Mouse (Mus musculus): Measurements from ENCODE around the gene Btg2.

The Btg2 gene

GRCm38 (mm10) chr1:134077389-134078060 lies 1.4 kb downstream of the Btg2 start:
- no peak for DNase-seq

GRCm38 (mm10) chr1:134076789-134077188 lies 2.1 kb downstream of the Btg2 start:
- no peak for DNase-seq

DNA sequence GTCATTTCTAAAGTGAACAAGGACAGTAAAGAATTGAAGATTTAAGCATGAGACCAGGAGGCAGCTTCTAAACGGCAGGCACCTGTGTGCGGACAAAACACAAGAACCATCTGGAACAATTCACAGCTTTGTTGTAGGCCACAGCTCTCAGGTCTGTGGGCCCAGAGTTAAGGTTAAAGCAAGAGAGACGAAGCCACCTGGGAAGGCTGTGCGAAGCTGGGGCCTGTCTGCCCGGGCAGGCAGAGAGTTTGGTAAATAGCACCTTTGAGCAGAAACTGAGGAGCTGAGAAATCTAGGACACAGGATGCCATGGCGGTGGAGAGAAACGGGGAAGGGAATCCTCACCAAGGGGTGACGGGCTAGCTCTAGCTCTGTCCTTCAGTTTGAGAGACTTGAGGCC lies 3.4 kb downstream of the Btg2 start:
- no peak for DNase-seq

DNA sequence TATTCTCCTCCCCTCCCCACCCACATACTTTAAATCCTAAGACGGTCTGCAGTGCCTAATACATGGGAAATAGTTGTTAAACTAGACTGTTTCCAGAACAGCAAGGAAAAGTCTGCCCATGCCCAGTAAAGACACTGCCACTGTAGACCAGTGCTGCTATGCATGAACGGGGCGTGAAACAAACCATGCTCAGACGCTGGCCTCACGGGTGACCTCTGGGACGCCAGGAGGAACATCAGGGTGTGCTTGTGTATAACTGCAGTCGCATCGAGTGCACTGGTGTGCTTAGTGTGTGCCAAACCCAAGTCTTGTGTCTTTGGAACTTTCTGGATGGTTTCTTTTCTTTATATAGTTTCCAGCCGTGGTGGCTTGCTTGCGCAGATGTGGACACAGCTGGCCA lies 4.3 kb downstream of the Btg2 start:
- DNase-seq, result no peak

DNA sequence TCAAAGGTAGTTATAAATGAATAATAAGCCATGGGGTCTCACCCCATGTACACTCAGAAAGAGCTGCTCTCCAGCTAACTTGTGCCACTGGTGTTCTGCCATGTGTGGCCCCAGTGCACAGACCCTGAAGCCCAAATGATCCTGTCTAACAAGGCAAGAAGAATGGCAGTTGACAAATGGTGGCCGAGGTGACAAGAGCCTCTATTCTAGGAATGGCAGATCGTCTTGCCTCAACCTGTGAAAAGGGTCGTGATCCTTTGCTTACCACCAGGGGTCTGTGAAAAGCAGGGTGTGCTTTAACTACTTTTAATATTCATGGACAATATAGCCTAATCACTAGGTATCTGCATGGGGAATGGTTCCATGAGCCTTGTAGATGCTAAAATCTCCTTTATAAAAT lies 4.7 kb downstream of the Btg2 start:
- no peak for DNase-seq

GRCm38 (mm10) chr1:134073658-134074057 lies 5.3 kb downstream of the Btg2 start:
- no peak for DNase-seq

- no peak for DNase-seq
These were observed 5.8 kb downstream of the Btg2 start for GRCm38 (mm10) chr1:134073061-134073564.

GRCm38 (mm10) chr1:134071411-134072018 lies 7.4 kb downstream of the Btg2 start:
- DNase-seq, result no peak

GRCm38 (mm10) chr1:134070099-134070669 lies 8.7 kb downstream of the Btg2 start:
- DNase-seq, result no peak

GRCm38 (mm10) chr1:134067143-134067619 lies 11.7 kb downstream of the Btg2 start:
- DNase-seq, result no peak

DNA sequence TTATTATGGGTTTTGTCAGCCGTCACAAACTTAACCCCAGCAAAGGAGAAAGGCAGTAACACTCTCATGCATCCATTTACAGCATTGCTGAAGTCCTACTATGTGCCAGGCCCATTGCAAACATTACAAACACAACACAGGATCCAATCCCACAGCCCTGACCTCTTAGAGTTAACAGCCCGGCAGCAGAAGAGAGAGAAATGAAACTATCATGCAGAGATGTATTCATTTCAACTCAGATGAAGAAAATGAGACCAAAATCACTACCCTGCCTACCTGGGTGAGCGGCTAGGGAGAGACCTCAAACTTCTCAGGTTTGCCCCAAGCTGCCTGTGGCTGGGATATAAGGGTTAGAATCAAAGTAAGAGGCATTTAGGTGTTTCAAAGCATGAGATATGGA lies 12.4 kb downstream of the Btg2 start:
- DNase-seq, result no peak

GRCm38 (mm10) chr1:134065241-134065809 lies 13.6 kb downstream of the Btg2 start:
- no peak for DNase-seq

DNA sequence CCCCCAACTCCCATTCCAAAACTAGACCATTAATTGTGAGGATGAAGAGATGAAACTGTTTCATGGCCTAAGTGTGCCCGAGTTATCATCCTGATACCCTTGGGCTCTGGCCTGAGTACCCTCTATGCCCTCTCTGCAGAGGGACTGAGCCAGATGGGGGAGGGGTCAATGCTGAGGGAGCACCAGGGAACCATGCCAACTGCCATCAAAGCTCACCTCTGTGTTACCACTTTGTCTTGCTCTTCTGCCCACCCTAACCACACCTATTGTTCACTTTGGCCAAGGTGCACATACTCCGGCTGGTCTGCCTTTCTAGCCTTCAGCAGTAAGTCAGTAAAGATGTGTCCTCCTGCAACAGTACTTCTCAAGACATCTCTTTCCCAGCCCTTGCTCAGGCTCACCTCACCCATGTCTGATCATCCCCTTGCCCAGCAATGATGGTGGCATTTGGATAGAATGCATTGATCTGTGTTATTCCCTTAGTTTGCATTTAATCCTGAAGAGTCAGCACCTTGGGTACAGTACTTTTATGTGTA lies 14.6 kb downstream of the Btg2 start:
- no peak for DNase-seq

GRCm38 (mm10) chr1:134063773-134064125 lies 15.2 kb downstream of the Btg2 start:
- no peak for DNase-seq

GRCm38 (mm10) chr1:134063086-134063772 lies 15.7 kb downstream of the Btg2 start:
- peak; percentile 57 for DNase-seq

GRCm38 (mm10) chr1:134062411-134063085 lies 16.4 kb downstream of the Btg2 start:
- no peak for DNase-seq

DNA sequence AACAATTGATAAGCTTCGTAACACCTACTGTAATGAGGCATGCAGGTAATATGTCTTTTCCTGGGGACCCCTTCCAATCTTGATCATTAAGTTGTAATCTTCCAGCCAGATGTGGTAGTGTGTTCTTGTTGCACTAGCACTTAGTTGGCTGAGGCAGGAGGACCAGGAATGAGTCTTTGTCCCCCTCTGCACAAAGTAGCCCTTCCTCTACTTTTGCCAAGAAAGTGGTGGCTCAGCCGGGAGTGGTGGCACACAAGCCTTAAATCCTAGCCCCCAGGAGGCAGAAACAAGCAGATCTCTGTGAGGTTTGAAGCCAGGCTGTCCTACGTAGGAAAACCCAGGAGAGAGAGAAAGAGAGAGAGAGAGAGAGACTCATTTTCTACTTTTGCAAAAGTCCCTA lies 17.0 kb downstream of the Btg2 start:
- no peak for DNase-seq

DNA sequence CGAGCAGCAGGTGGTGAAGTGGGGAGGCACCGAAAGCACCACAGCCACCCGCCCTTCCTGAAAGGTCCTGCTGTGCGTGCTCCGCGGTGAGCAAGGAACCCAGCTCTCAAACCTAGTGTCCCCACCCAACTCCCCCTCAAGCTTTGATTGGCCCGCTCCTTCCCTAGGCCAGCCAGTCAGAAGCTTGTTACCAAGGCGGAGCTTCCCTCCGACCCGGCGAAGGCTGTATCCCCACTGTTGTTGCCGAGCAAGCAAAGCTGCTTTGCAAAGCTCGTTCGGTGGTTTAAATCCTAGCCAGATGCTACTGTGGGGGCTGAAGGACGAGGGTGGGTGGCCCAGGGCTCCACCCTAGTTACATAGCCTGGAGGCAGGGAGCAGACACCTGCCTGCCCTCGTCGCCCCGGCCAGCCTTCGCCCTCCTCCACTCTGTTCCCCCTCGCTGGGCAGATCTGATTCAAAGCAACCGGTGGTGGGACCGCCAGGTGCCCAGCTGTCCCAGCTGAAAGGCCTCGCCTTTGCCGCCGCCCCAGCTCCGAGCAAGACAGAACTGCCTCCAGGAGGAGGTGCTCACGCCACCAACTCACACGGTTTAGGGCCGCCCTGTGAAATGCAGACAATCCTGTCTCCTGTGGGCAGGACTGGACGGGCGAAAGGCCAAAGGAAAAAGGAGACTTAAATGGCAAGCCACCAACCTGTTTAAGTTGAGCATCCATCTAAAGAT lies 17.9 kb downstream of the Btg2 start:
- DNase-seq, result peak; percentile 84

DNA sequence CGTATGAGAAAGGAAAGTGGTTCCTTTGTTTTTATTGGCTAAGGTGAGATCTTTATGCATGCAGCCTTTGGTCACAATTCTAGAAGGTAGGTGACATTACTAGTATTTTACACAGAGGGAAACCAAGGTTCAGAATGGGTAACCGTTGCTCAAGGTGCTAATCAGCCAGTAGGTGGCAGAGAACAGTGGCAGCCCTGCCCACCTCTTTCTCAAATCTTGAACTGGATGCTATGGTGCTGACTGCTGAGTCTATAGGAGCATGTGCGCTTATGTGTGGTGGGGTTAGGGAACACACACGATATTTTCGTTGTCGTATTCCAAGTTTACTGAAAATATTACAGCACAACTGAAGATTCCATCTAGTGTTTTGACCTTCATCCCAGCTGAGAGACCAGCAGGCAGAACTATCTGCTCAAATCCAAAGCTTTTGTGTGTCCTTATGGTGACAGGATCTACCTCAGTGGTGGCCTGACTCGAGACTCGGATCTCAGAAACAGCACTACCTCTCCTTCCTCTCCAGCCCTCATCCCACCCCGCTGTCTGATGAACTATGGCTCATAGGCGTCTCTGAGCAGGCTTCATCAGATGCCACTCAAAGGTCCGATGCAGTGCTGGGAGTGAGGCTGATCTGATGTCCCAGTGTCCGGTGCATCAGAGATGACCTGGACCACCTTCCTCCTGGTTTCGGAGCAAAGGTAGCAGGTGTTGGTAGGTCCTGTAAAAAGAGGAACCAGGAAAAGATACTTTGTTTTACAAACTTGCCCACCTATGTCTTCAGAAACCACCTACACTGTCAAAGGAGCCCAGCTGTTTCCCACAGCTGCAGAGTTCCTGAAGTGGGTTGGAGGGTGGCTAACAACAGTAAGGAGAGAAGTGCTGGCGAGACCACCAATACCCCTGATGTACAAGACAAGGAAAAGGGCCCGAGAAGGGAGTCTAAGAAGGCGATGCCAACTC lies 18.9 kb downstream of the Btg2 start:
- no peak for DNase-seq

GRCm38 (mm10) chr1:134058870-134059269 lies 20.1 kb downstream of the Btg2 start:
- no peak for DNase-seq

GRCm38 (mm10) chr1:134057736-134058135 lies 21.2 kb downstream of the Btg2 start:
- no peak for DNase-seq
